Mouse (Mus musculus) retina, postnatal 7 days (tissue): ENCODE results near the gene Ovol3.
A peak's percentile ranks its signal among the peaks of the same experiment; 100 is the strongest.

ENCODE experiments used
- DNase-seq: peaks from one replicate; pipeline ENCODE4 v3.0.0-alpha.2; 2012; ENCODE audit warnings: low read depth, low spot score

Ovol3 gene

GRCm38 (mm10) chr7:30194101-30194831, 41.3 kb downstream of the Ovol3 start:
- no peak for DNase-seq

- no peak for DNase-seq
Measured at GRCm38 (mm10) chr7:30193581-30194100, 41.9 kb downstream of the Ovol3 start.

- no peak for DNase-seq
Measured at GRCm38 (mm10) chr7:30193013-30193412, 42.5 kb downstream of the Ovol3 start.

- no peak for DNase-seq
Measured at GRCm38 (mm10) chr7:30192088-30192487, 43.4 kb downstream of the Ovol3 start.

GRCm38 (mm10) chr7:30189116-30189491, 46.4 kb downstream of the Ovol3 start:
- no peak for DNase-seq

GRCm38 (mm10) chr7:30188344-30189115, 47.0 kb downstream of the Ovol3 start:
- DNase-seq: no peak

- no peak for DNase-seq
Measured at GRCm38 (mm10) chr7:30184641-30185348, 50.7 kb downstream of the Ovol3 start.

GRCm38 (mm10) chr7:30183879-30184289, 51.6 kb downstream of the Ovol3 start, which contains the start of gene Cox7a1:
Gene Cox7a1, plus strand, starts transcription at chr7:30184144.
- peak; percentile 55 for DNase-seq
